Mouse (Mus musculus) E14TG2a.4 (cell line): Measurements from ENCODE around the gene Mapk11.

Experiments used
- H3K27me3 ChIP-seq: 2 replicates; pipeline ENCODE4 v1.6.1; 2014; ENCODE audit warnings: low read length, control low read depth; ENCODE audit not compliant: insufficient read depth
- H3K36me3 ChIP-seq: 2 replicates; pipeline ENCODE4 v1.6.1; 2014; ENCODE audit warnings: low read length, control low read depth; ENCODE audit not compliant: insufficient read depth
- H3K4me1 ChIP-seq: replicated peaks from 2 replicates; pipeline ENCODE4 v1.6.1; 2014; ENCODE audit warnings: low read depth, low read length, control low read depth
- H3K4me3 ChIP-seq: replicated peaks from 2 replicates; pipeline ENCODE4 v1.5.1; 2014; ENCODE audit warnings: mild to moderate bottlenecking, low read length
- H3K9me3 ChIP-seq: 2 replicates; pipeline ENCODE4 v1.6.1; 2014; ENCODE audit warnings: low read length, control low read depth
- CTCF ChIP-seq: conservative IDR thresholded peaks from 2 replicates; pipeline ENCODE4 v1.5.1; 2014; ENCODE audit warnings: low read length
- NANOG ChIP-seq: IDR thresholded peaks from 2 replicates; pipeline ENCODE4 v1.6.1; 2014; ENCODE audit warnings: borderline replicate concordance, low read length, mixed read lengths
- POU5F1 ChIP-seq: IDR thresholded peaks from 2 replicates; pipeline ENCODE4 v1.6.1; 2014; ENCODE audit warnings: low read length, borderline replicate concordance

Gene Mapk11

DNA sequence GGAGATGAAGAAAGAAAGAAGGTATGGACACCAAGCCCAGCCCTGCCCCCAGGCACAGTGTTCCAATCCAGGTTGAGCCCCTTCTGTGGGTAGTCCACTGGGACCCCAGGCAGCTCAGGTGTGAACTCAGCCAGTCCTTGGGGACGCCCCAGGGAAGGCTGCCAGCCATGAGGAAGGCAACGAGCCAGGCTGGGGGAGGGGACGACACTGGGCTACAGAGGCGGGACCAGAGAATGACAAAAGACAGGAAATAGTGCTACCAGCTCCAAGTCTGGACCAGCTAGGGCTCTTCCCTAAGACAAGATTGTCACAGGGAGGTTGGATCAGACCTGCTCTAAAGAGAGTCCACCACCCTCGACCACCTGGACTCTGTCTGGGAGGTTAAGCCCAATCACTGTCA is 27.7 kb upstream of the Mapk11 start:
- TF ChIP-seq CTCF: no peak
- TF ChIP-seq POU5F1: no peak
- TF ChIP-seq NANOG: no peak
- H3K4me1 ChIP-seq: peaks cover 93% of the 10 kb centered on the region
- peaks cover 17% of the 10 kb centered on the region for H3K27me3 ChIP-seq
- H3K9me3 ChIP-seq: no peaks in the 10 kb centered on the region
- H3K36me3 ChIP-seq: peaks cover 6% of the 10 kb centered on the region; the same call in 1 of the 2 replicates
- peak overlapping the region; percentile 64 for H3K4me3 ChIP-seq

DNA sequence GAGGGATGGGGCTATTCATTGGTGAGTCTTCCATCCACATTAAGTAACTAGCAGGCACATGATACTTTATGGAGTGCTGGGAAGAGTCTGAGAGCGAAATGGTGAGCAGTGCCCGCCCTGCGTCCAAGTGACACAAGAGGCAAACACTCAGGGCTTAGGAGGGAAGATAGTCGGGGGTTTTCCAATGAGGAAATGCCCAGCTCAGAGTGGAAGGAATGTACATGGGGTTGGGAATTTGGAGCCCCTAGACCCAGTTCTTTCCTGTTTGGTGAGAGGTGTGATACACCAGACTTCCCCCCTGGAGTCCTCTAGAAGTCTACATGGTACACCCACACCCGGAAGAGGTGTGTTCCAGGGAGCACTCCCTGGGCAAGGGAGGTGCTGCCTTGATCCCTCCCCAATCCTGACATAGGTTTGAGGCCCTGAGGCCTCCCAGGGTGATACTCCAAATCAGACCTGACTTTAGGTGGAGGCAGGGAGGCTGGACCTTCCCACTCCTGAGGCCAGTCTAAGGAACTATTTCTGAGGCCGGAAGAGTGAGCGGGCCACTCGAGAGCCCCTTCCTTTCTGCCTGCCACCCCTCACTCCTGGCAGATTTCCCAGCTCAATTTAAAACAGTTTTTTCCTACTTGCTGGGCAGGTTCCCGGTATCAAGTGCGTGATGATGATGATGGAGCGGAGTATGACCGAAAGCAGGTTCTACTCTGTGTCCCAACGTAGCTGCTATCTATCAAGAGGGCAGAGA is 26.2 kb upstream of the Mapk11 start:
- TF ChIP-seq POU5F1: no peak
- no peak for TF ChIP-seq NANOG
- TF ChIP-seq CTCF: no peak
- H3K27me3 ChIP-seq: peaks cover 24% of the 10 kb centered on the region
- peaks cover 18% of the 10 kb centered on the region for H3K36me3 ChIP-seq
- peak overlapping the region; percentile 51 for H3K4me3 ChIP-seq
- no peaks in the 10 kb centered on the region for H3K9me3 ChIP-seq
- peaks cover 96% of the 10 kb centered on the region for H3K4me1 ChIP-seq

- peak overlapping the region; percentile 51 for H3K4me3 ChIP-seq
Measured at GRCm38 (mm10) chr15:89174889-89175339, 25.5 kb upstream of the Mapk11 start.

DNA sequence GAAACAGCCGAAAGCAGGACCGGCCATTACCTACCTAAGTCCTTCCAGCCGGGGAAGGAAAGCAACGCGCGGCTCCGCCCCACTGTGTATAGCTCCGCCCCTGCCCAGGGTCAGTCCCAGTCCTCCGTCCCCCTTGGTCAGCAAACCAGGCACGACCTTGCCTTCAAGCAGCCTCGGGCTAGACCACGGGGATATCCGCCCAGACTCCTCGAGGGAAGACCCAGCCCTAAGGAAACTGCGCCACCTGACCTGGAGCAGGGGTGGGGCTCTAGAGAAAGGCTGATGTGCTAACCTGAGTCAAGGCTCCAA is 24.4 kb upstream of the Mapk11 start:
- no peak for TF ChIP-seq POU5F1
- TF ChIP-seq NANOG: no peak
- TF ChIP-seq CTCF: no peak
- H3K4me1 ChIP-seq: peaks cover 100% of the 10 kb centered on the region
- peaks cover 35% of the 10 kb centered on the region for H3K36me3 ChIP-seq
- H3K9me3 ChIP-seq: no peaks in the 10 kb centered on the region
- H3K27me3 ChIP-seq: peaks cover 24% of the 10 kb centered on the region
- H3K4me3 ChIP-seq: peak overlapping the region; percentile 81

More at GRCm38 (mm10) chr15:89174889-89175339, 25.5 kb upstream of the Mapk11 start:
- peaks cover 100% of the 10 kb centered on the region for H3K4me1 ChIP-seq
- TF ChIP-seq CTCF (no peak), NANOG (no peak)
- H3K27me3 ChIP-seq: peaks cover 24% of the 10 kb centered on the region
- no peaks in the 10 kb centered on the region for H3K9me3 ChIP-seq
- H3K36me3 ChIP-seq: peaks cover 25% of the 10 kb centered on the region

GRCm38 (mm10) chr15:89173024-89173905 is 23.8 kb upstream of the Mapk11 start:
- TF ChIP-seq POU5F1 (no peak), CTCF (no peak), NANOG (no peak)
- no peaks in the 10 kb centered on the region for H3K9me3 ChIP-seq
- peaks cover 100% of the 10 kb centered on the region for H3K4me1 ChIP-seq
- peaks cover 24% of the 10 kb centered on the region for H3K27me3 ChIP-seq
- peak overlapping the region; percentile 81 for H3K4me3 ChIP-seq
- H3K36me3 ChIP-seq: peaks cover 41% of the 10 kb centered on the region

- peaks cover 100% of the 10 kb centered on the region for H3K4me1 ChIP-seq
- H3K36me3 ChIP-seq: peaks cover 49% of the 10 kb centered on the region
- H3K4me3 ChIP-seq: peak overlapping the region; percentile 81
- no peak for TF ChIP-seq NANOG
- no peak for TF ChIP-seq POU5F1
- no peak for TF ChIP-seq CTCF
- no peaks in the 10 kb centered on the region for H3K9me3 ChIP-seq
- peaks cover 24% of the 10 kb centered on the region for H3K27me3 ChIP-seq
Measured at GRCm38 (mm10) chr15:89172276-89172935, 23.0 kb upstream of the Mapk11 start.

DNA sequence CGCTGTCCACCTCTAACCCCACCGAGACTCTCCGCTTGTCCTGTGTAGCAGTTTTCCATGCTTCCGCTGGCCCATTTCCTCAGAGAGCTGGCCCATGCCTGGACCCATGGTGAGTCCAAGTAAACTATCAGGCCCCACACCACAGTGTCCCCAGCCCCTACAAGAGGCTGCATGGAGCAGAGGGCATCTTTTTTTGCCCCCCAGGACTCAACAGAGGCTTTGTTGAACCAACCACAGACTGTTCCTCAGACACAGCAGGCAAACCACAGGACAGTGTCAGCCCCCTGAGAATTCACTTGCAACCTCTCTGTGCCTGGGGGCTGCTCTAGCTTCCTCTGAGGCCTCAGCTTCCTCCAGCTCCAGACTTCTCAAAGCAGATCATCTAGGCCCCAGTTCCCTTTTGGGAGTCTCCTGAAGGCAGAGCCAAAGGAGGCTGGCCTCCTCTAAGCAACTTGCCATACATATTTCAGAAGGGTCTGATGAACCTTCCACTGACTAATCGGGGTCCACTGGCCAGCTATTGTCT is 22.2 kb upstream of the Mapk11 start:
- H3K27me3 ChIP-seq: peaks cover 24% of the 10 kb centered on the region
- H3K9me3 ChIP-seq: no peaks in the 10 kb centered on the region
- 0 out of 2 replicates have a peak overlapping the region, but pooled peaks have one; percentile 13 for H3K4me3 ChIP-seq
- H3K4me1 ChIP-seq: peaks cover 100% of the 10 kb centered on the region
- peaks cover 58% of the 10 kb centered on the region for H3K36me3 ChIP-seq
- TF ChIP-seq CTCF (no peak), POU5F1 (no peak), NANOG (no peak)

- Histone ChIP-seq H3K9me3 (no peaks in the 10 kb centered on the region), H3K27me3 (peaks cover 24% of the 10 kb centered on the region), H3K4me3 (peak overlapping the region; percentile 60; the same call in 1 of the 2 replicates), H3K36me3 (peaks cover 68% of the 10 kb centered on the region), H3K4me1 (peaks cover 98% of the 10 kb centered on the region)
- no peak for TF ChIP-seq POU5F1
- no peak for TF ChIP-seq CTCF
- no peak for TF ChIP-seq NANOG
Measured at GRCm38 (mm10) chr15:89170102-89170501, 20.7 kb upstream of the Mapk11 start.
